Mouse (Mus musculus): ENCODE measurements around the gene Gm13762. TPM values are rescaled to one million over a fixed set of nuclear protein-coding genes. Genes with fewer than 3 reads are reported as not detected.

The Gm13762 gene
- total and polyA plus RNA-seq, 3 experiments = not detected

DNA sequence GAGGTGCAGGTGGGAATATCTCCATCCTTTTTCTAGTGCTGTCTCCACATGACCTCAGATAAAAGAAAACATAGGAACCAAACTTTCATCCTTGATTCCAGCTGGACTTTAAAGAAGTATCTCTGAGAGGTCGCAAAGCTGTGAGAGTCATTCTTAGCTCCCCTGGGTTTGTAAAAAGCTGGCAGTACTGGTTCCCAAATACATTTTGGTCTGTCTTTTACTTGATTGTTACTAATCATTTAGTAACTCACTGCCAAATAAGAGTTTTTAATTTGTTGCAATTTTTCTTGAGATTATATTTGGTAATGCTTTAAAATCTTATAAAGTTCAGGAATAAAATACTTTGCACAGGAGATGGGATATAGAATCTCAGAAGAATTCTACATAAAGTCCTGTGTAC is 42.1 kb downstream of the Gm13762 start, which contains the start of gene Olfr1211:
Olfr1211 (minus strand) TSS at position 101 of the 400 bp plus-strand sequence.
- DNase-seq = no peak
- H3K79me2 ChIP-seq (replicated peaks; ENCODE audit: control insufficient read depth, insufficient read depth, low read length) = no peaks in the 10 kb centered on the region
- intact Hi-C loops (cut with DNase I) = no loop called here
- 74% methylated on average over 1 of the region's 1 CpGs for WGBS
- no peaks in the 10 kb centered on the region for H3K36me3 ChIP-seq (ENCODE audit: control insufficient read depth, insufficient read depth, low read length)
- no peak for TF ChIP-seq EP300 (IDR thresholded peaks at IDR 0.05; ENCODE audit: insufficient read depth, low read depth, low read length)
- TF ChIP-seq POLR2A (IDR thresholded peaks at IDR 0.05; ENCODE audit: insufficient read depth, low read depth, low read length) = no peak
- no peak for TF ChIP-seq CTCF (IDR thresholded peaks at IDR 0.05)
- no peak within 1 kb of the TSS for H3K27ac ChIP-seq
- H3K9ac ChIP-seq (ENCODE audit: low read depth, low read length) = no peak within 1 kb of the TSS
- no peaks in the 10 kb centered on the region for H3K4me1 ChIP-seq (ENCODE audit: control insufficient read depth, insufficient read depth, low read length)
- no peaks in the 10 kb centered on the region for H3K27me3 ChIP-seq (ENCODE audit: control insufficient read depth, insufficient read depth, low read length)
- no peak within 1 kb of the TSS for H3K4me3 ChIP-seq

Other genes starting within 250 kb of the Gm13762 start
- gene Olfr1197, start 247.9 kb downstream of the Gm13762 start, total RNA-seq (2021) = not detected
- gene Olfr1197, start 247.9 kb downstream of the Gm13762 start, polyA plus RNA-seq (2012; rRNA removed) = not detected in 2 replicates
- not detected for gene Olfr1198, start 228.9 kb downstream of the Gm13762 start, total RNA-seq (2021)
- not detected in 2 replicates for gene Olfr1198, start 228.9 kb downstream of the Gm13762 start, polyA plus RNA-seq (2012; rRNA removed)
- not detected for gene Olfr1199, start 219.8 kb downstream of the Gm13762 start, total RNA-seq (2021)
- not detected in 2 replicates for gene Olfr1199, start 219.8 kb downstream of the Gm13762 start, polyA plus RNA-seq (2012; rRNA removed)
- gene Olfr1200, start 209.8 kb downstream of the Gm13762 start, total RNA-seq (2021) = not detected
- not detected in 2 replicates for gene Olfr1200, start 209.8 kb downstream of the Gm13762 start, polyA plus RNA-seq (2012; rRNA removed)
- not detected for gene Olfr1201, start 187.2 kb downstream of the Gm13762 start, total RNA-seq (2021)
- not detected in 2 replicates for gene Olfr1201, start 187.2 kb downstream of the Gm13762 start, polyA plus RNA-seq (2012; rRNA removed)
- under 1 TPM in 1 of 2 experiments, not detected in 1; 0.07 TPM for gene Olfr1202, start 165.8 kb downstream of the Gm13762 start, total RNA-seq (2021)
- not detected in 2 replicates for gene Olfr1202, start 165.8 kb downstream of the Gm13762 start, polyA plus RNA-seq (2012; rRNA removed)
- gene Olfr1205, start 150.5 kb downstream of the Gm13762 start, total RNA-seq (2021) = not detected
- gene Olfr1205, start 150.5 kb downstream of the Gm13762 start, polyA plus RNA-seq (2012; rRNA removed) = not detected in 2 replicates
- gene Olfr1204, start 131.0 kb downstream of the Gm13762 start, total RNA-seq (2021) = not detected
- not detected in 2 replicates for gene Olfr1204, start 131.0 kb downstream of the Gm13762 start, polyA plus RNA-seq (2012; rRNA removed)
- gene Olfr1206, start 117.0 kb downstream of the Gm13762 start, total RNA-seq (2021) = not detected
- gene Olfr1206, start 117.0 kb downstream of the Gm13762 start, polyA plus RNA-seq (2012; rRNA removed) = not detected in 2 replicates
- gene Olfr1208, start 78.0 kb downstream of the Gm13762 start, total RNA-seq (2021) = not detected
- not detected in 2 replicates for gene Olfr1208, start 78.0 kb downstream of the Gm13762 start, polyA plus RNA-seq (2012; rRNA removed)
- not detected for gene Olfr1209, start 65.1 kb downstream of the Gm13762 start, total RNA-seq (2021)
- gene Olfr1209, start 65.1 kb downstream of the Gm13762 start, polyA plus RNA-seq (2012; rRNA removed) = not detected in 2 replicates
- not detected for gene Olfr1211, start 42.2 kb downstream of the Gm13762 start, total RNA-seq (2021)
- gene Olfr1211, start 42.2 kb downstream of the Gm13762 start, polyA plus RNA-seq (2012; rRNA removed) = not detected in 2 replicates
- not detected for gene Olfr1212, start 26.3 kb downstream of the Gm13762 start, total RNA-seq (2021)
- gene Olfr1212, start 26.3 kb downstream of the Gm13762 start, polyA plus RNA-seq (2012; rRNA removed) = not detected in 2 replicates
- not detected for gene Olfr1214, start 12.4 kb upstream of the Gm13762 start, total RNA-seq (2021)
- not detected in 2 replicates for gene Olfr1214, start 12.4 kb upstream of the Gm13762 start, polyA plus RNA-seq (2012; rRNA removed)
- not detected for gene Olfr1215, start 26.7 kb upstream of the Gm13762 start, total RNA-seq (2021)
- gene Olfr1215, start 26.7 kb upstream of the Gm13762 start, polyA plus RNA-seq (2012; rRNA removed) = not detected in 2 replicates
- not detected for gene Olfr1216, start 38.1 kb upstream of the Gm13762 start, total RNA-seq (2021)
- gene Olfr1216, start 38.1 kb upstream of the Gm13762 start, polyA plus RNA-seq (2012; rRNA removed) = not detected in 2 replicates
- gene Olfr1217, start 51.8 kb upstream of the Gm13762 start, total RNA-seq (2021) = not detected
- gene Olfr1217, start 51.8 kb upstream of the Gm13762 start, polyA plus RNA-seq (2012; rRNA removed) = not detected in 2 replicates
- not detected for gene Olfr1218, start 80.9 kb upstream of the Gm13762 start, total RNA-seq (2021)
- gene Olfr1218, start 80.9 kb upstream of the Gm13762 start, polyA plus RNA-seq (2012; rRNA removed) = not detected in 2 replicates
- gene Olfr1219, start 103.2 kb upstream of the Gm13762 start, total RNA-seq (2021) = not detected
- gene Olfr1219, start 103.2 kb upstream of the Gm13762 start, polyA plus RNA-seq (2012; rRNA removed) = not detected in 2 replicates
- gene Olfr1220, start 126.6 kb upstream of the Gm13762 start, total RNA-seq (2021) = not detected
- not detected in 2 replicates for gene Olfr1220, start 126.6 kb upstream of the Gm13762 start, polyA plus RNA-seq (2012; rRNA removed)
- gene Olfr1221, start 137.0 kb upstream of the Gm13762 start, total RNA-seq (2021) = not detected
- gene Olfr1221, start 137.0 kb upstream of the Gm13762 start, polyA plus RNA-seq (2012; rRNA removed) = not detected in 2 replicates
- not detected for gene Olfr1222, start 152.8 kb upstream of the Gm13762 start, total RNA-seq (2021)
- gene Olfr1222, start 152.8 kb upstream of the Gm13762 start, polyA plus RNA-seq (2012; rRNA removed) = not detected in 2 replicates
- gene Olfr1223, start 171.3 kb upstream of the Gm13762 start, total RNA-seq (2021) = not detected
- not detected in 2 replicates for gene Olfr1223, start 171.3 kb upstream of the Gm13762 start, polyA plus RNA-seq (2012; rRNA removed)
- not detected for gene Olfr1224-ps1, start 183.8 kb upstream of the Gm13762 start, total RNA-seq (2021)
- not detected in 2 replicates for gene Olfr1224-ps1, start 183.8 kb upstream of the Gm13762 start, polyA plus RNA-seq (2012; rRNA removed)
- gene Olfr1225, start 194.4 kb upstream of the Gm13762 start, total RNA-seq (2021) = not detected
- gene Olfr1225, start 194.4 kb upstream of the Gm13762 start, polyA plus RNA-seq (2012; rRNA removed) = not detected in 2 replicates
- gene Olfr1226, start 219.8 kb upstream of the Gm13762 start, total RNA-seq (2021) = not detected
- gene Olfr1226, start 219.8 kb upstream of the Gm13762 start, polyA plus RNA-seq (2012; rRNA removed) = not detected in 2 replicates